Mouse (Mus musculus) forebrain, postnatal 0 days (tissue): ENCODE data around the gene Enho. TPM values are rescaled to one million over a fixed set of nuclear protein-coding genes. Genes with fewer than 3 reads are reported as not detected.

ENCODE experiments used
- ATAC-seq: fragments of 200-750 bp; cut with Nextera tagmentation; 2 replicates; pipeline ENCODE4 v1.8.0; 2017; ENCODE audit warnings: mild to moderate bottlenecking, moderate library complexity
- DNase-seq: peaks from one replicate; pipeline ENCODE4 v3.0.0-alpha.2; 2015
- H3K27ac ChIP-seq: fragments of 300-500 bp; sonication (generic); 2 replicates; pipeline ENCODE4 v1.5.1; 2014; ENCODE audit warnings: low read depth, mild to moderate bottlenecking, antibody characterized with exemption, low read length, moderate library complexity, mixed read lengths
- H3K27me3 ChIP-seq: fragments of 300-500 bp; sonication (generic); 2 replicates; pipeline ENCODE4 v1.6.1; 2014; ENCODE audit warnings: mild to moderate bottlenecking, low read length, mixed read lengths; ENCODE audit not compliant: insufficient read depth
- H3K36me3 ChIP-seq: fragments of 300-500 bp; sonication (generic); 2 replicates; pipeline ENCODE4 v1.6.1; 2014; ENCODE audit warnings: mild to moderate bottlenecking, moderate library complexity; ENCODE audit not compliant: insufficient read depth
- H3K4me1 ChIP-seq: fragments of 300-500 bp; sonication (generic); 2 replicates; pipeline ENCODE4 v1.6.1; 2014; ENCODE audit warnings: antibody characterized with exemption; ENCODE audit not compliant: insufficient read depth
- H3K4me2 ChIP-seq: fragments of 300-500 bp; sonication (generic); 2 replicates; pipeline ENCODE4 v1.6.1; 2014; ENCODE audit warnings: low read depth, mild to moderate bottlenecking, moderate library complexity
- H3K4me3 ChIP-seq: fragments of 300-500 bp; sonication (generic); 2 replicates; pipeline ENCODE4 v1.5.1; 2014; ENCODE audit warnings: low read depth, low read length, mixed read lengths
- H3K9ac ChIP-seq: fragments of 300-500 bp; sonication (generic); 2 replicates; pipeline ENCODE4 v1.6.1; 2014; ENCODE audit warnings: mild to moderate bottlenecking
- H3K9me3 ChIP-seq: fragments of 300-500 bp; sonication (generic); 2 replicates; pipeline ENCODE4 v1.6.1; 2016; ENCODE audit warnings: low read length
- CTCF ChIP-seq: sonication (generic); IDR thresholded peaks from 2 replicates; pipeline ENCODE4 v1.5.1; 2016; ENCODE audit warnings: antibody characterized with exemption, control low read depth, low read depth
- WGBS: fragments of 180-500 bp; shearing (Covaris S2); extraction: QIAGEN DNeasy Blood & Tissue Kit; methylation state at CpG from one replicate; pipeline ENCODE4 v1.1.7; 2014; 5-methylcytosine and 5-hydroxymethylcytosine counted together
- polyA plus RNA-seq: library from polyadenylated mRNA; unstranded; fragments of >200 nt; fragmentation: Nextera tagmentation; extraction: Ambion mirVana; gene quantifications from 2 replicates; pipeline ENCODE4 v1.2.1, GENCODE M21; 2015
- total RNA-seq: library from RNA; depleted of rRNA; stranded (reverse); fragments of >200 nt; gene quantifications from 2 replicates; pipeline ENCODE4 v1.2.3, GENCODE M21; 2014

The Enho gene
- total and polyA plus RNA-seq, 2 experiments from 2014 or later, result 106 to 117 TPM

DNA sequence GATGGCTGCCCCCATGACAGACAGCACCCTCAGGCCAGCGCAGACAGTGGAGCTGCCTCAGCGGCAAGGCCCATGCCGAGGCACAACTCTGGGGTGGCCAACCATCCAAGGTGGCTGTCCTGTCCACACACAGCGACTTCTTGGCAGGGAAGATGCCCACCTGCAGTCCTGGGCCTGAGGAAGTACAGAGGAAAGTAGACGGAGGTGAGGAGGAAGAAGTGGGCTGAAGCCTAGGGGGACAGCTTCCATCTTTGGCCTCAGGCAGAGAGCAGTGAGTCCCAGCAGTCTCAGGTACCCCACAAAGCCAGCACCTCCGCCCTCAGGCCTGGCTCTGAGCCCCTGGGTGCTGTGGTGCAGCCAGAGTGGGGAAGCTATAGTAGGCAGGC, 1.3 kb downstream of the Enho start:
- TF ChIP-seq CTCF, result no peak

DNA sequence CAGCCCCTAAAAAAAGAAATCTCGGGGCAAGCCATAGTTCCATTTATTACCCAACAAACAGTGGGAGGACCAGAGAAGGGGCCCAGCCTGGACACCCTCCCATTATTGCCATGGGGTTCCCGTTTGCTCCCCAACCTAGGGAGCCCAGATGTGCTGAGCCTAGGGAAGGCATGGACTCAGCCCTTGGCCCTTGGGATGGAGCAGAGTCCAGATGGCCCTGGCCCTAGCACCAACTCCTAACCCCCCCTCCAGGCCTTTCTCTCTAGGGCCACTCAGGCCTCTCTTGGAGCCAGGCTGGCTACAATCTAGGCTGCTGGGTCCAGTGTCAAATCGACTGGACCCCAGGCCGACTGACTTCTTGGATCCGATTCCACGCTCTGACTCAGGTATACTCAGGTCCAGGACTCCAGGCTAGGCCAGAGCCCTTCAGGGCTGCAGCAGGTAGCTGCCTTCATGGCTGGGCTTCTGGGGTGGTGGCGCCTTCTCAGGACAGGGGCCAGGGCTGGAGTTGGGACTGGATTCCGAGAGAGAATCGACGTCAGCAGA, 1.9 kb downstream of the Enho start:
- Histone ChIP-seq H3K9ac (peak overlapping the region; percentile 77), H3K27me3 (no peaks in the 10 kb centered on the region), H3K4me1 (peaks cover 12% of the 10 kb centered on the region), H3K4me3 (peak overlapping the region; percentile 57; the same call in 1 of the 2 replicates), H3K4me2 (peak overlapping the region; percentile 73), H3K27ac (no peak overlapping the region), H3K36me3 (no peaks in the 10 kb centered on the region; the same call in 1 of the 2 replicates), H3K9me3 (no peaks in the 10 kb centered on the region)
- 91% methylated on average over 10 of the region's 10 CpGs for WGBS
- no peak for TF ChIP-seq CTCF
- DNase-seq (no peak), ATAC-seq (no peak)

More for the DNA sequence above, 1.3 kb downstream of the Enho start:
- DNase-seq (no peak), ATAC-seq (no peak)
- Histone ChIP-seq H3K4me3 (peak overlapping the region; percentile 57), H3K9ac (peak overlapping the region; percentile 77), H3K4me1 (peaks cover 12% of the 10 kb centered on the region), H3K36me3 (no peaks in the 10 kb centered on the region; the same call in 1 of the 2 replicates), H3K27ac (0 out of 2 replicates have a peak overlapping the region, but pooled peaks have one; percentile 75), H3K27me3 (no peaks in the 10 kb centered on the region), H3K9me3 (no peaks in the 10 kb centered on the region), H3K4me2 (peak overlapping the region; percentile 73)
- WGBS, result 80% methylated on average over 6 of the region's 6 CpGs

DNA sequence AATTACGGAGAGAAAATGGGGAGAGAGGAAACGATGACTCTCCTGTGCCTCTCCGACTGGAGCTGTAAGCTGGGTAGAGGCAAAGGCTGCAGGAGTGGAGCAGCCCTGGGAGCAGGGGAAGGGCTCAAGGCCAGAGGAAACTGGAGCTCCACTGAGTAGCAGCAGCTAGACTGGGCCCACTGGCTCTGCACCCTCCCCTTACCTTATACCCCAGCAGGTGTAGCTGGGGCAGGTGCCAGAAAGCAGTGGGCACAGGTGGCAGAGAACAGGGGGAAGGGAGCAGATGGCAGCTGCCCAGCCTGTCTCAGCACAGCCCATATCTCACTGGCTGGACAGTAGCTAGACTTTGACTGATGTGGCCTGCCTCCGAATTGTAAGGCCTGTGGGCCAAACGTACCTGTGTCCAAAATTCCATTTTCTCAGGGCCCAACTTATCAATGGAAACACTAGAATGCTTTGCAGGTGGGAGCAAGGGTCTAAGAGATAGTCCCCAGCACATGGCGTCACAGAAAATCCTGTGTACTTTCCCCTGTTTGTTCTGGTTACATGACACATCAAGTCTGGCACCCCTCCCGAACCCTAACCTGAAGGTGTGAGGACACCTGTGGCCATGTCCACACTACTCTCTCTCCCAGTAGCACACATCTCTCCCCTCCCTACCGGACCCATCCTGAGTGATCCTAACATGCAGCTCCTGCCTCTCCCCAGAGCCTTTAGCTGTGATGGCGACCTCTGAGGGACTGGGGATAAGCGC, 3.1 kb downstream of the Enho start:
- DNase-seq (no peak), ATAC-seq (no peak)
- no peak overlapping the region for H3K4me3 ChIP-seq
- 81% methylated on average over 10 of the region's 10 CpGs for WGBS
- H3K4me2 ChIP-seq, result no peak overlapping the region
- H3K9ac ChIP-seq, result no peak overlapping the region
- H3K4me1 ChIP-seq, result peaks cover 12% of the 10 kb centered on the region
- H3K27ac ChIP-seq, result no peak overlapping the region
- no peak for TF ChIP-seq CTCF
- H3K27me3 ChIP-seq, result no peaks in the 10 kb centered on the region
- H3K36me3 ChIP-seq, result no peaks in the 10 kb centered on the region; the same call in 1 of the 2 replicates
- no peaks in the 10 kb centered on the region for H3K9me3 ChIP-seq

DNA sequence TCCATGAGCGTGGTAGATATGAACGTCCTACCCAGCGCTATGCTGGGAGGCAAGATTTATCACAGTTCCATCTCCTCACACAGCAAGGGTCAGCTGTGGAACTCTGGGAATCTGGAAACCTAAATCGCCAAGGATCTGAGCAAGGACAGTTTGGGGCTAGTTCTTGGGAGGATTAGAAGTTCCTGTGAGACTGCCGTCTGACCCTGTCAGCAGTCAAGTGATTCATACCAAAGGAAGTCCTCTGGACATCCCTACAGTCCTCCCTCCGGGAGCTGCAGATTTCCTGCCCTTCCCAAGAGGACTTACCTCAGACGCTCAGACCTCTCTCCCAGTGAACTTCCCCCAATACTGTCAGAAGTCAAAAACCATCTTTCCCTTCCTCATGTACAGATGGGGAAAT, 3.8 kb downstream of the Enho start:
- peaks cover 15% of the 10 kb centered on the region for H3K4me1 ChIP-seq
- TF ChIP-seq CTCF, result no peak
- 76% methylated on average over 7 of the region's 7 CpGs for WGBS

DNA sequence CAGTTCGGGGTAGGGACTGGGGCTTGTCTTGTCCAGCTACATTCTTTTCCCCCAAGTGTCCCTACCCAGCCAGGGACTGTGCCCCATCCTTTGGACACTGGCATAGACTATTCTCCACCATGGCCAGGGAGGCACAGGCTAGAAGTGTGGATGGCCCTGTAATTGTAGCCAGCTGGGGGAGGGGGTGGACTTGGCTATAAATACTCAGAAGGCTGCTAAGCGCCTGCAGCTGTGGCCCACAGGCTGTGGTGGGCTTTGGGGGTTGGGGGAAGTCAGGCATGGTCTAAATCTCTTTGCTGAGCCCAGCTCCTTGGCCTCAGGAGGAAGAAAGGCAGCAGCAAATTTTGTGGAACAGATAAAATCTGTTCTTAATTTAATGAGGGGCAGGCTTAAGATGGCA, 4.2 kb downstream of the Enho start:
- no peaks in the 10 kb centered on the region for H3K9me3 ChIP-seq
- TF ChIP-seq CTCF, result no peak
- H3K4me1 ChIP-seq, result peaks cover 20% of the 10 kb centered on the region
- H3K27ac ChIP-seq, result no peak overlapping the region
- no peak overlapping the region for H3K4me3 ChIP-seq
- DNase-seq (no peak), ATAC-seq (no peak)
- H3K4me2 ChIP-seq, result no peak overlapping the region
- H3K36me3 ChIP-seq, result no peaks in the 10 kb centered on the region; the same call in 1 of the 2 replicates
- H3K9ac ChIP-seq, result no peak overlapping the region
- H3K27me3 ChIP-seq, result no peaks in the 10 kb centered on the region
- WGBS, result 69% methylated on average over 2 of the region's 2 CpGs

More for the DNA sequence above, 3.8 kb downstream of the Enho start:
- Histone ChIP-seq H3K4me3 (no peak overlapping the region), H3K4me2 (no peak overlapping the region), H3K27ac (no peak overlapping the region), H3K36me3 (no peaks in the 10 kb centered on the region; the same call in 1 of the 2 replicates), H3K27me3 (no peaks in the 10 kb centered on the region), H3K9me3 (no peaks in the 10 kb centered on the region), H3K9ac (no peak overlapping the region)
- DNase-seq (no peak), ATAC-seq (no peak)

DNA sequence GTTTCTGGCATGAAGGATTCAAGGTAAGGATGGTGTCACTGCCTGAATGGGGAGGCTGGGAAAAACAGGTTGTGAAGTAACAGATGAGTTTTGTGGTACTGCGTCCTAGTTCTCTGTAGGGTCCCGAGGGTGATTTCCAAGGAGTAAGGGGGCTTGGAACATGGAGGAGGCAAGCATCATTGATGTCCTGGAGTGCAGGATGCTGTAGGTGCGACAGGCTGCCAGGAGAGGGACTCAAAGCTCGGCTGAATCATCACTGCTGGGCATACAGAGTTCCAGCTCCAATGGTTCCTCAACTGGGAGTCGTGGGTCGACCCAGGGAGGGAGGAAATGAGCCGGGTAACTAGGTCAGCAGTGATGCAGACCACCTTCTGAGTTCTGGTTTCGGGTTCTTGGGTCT, 4.9 kb downstream of the Enho start:
- DNase-seq, result no peak
- Histone ChIP-seq H3K36me3 (no peaks in the 10 kb centered on the region; the same call in 1 of the 2 replicates), H3K9ac (no peak overlapping the region), H3K27me3 (no peaks in the 10 kb centered on the region), H3K4me1 (peaks cover 21% of the 10 kb centered on the region), H3K9me3 (no peaks in the 10 kb centered on the region), H3K27ac (no peak overlapping the region), H3K4me2 (no peak overlapping the region), H3K4me3 (no peak overlapping the region)
- no peak for ATAC-seq
- WGBS, result 80% methylated on average over 8 of the region's 8 CpGs
- TF ChIP-seq CTCF, result 0 out of 2 replicates have a peak, but pooled peaks have one; percentile 14

DNA sequence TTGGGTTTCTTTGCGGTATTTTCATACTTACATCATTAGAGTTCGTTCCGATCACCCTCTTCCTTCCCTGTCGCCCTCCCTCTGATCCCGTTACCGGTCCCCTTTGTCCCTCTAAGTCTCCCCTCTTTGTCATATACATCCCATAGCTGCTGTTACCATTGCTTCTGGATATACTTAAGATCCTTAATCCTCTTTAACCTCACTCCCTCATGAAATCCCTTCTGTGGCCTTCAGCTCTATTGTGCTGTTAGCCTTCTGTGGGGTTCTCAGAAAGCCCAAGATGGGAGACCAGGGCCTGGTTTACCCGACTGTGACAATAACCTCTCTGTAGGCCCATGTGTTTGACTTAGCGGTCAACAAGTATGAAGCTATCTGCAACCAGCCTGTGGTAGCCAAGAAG, 5.5 kb downstream of the Enho start:
- WGBS, result 50% methylated on average over 8 of the region's 8 CpGs
- Histone ChIP-seq H3K27ac (no peak overlapping the region), H3K4me2 (no peak overlapping the region), H3K4me1 (peaks cover 21% of the 10 kb centered on the region), H3K9me3 (no peaks in the 10 kb centered on the region), H3K4me3 (no peak overlapping the region), H3K27me3 (no peaks in the 10 kb centered on the region), H3K36me3 (no peaks in the 10 kb centered on the region; the same call in 1 of the 2 replicates), H3K9ac (no peak overlapping the region)
- DNase-seq, result no peak
- TF ChIP-seq CTCF, result no peak
- ATAC-seq, result no peak
